Mouse (Mus musculus) liver, postnatal 0 days (tissue): Measurements from ENCODE around the gene Rere.

ENCODE experiments used
- CTCF ChIP-seq: sonication (generic); IDR thresholded peaks from 2 replicates; pipeline ENCODE4 v1.5.1; 2016; ENCODE audit warnings: antibody characterized with exemption, low read depth
- EP300 ChIP-seq: IDR thresholded peaks from 2 replicates; pipeline ENCODE4 v1.6.1; 2016; ENCODE audit warnings: antibody characterized with exemption, low read depth, mild to moderate bottlenecking

DNA sequence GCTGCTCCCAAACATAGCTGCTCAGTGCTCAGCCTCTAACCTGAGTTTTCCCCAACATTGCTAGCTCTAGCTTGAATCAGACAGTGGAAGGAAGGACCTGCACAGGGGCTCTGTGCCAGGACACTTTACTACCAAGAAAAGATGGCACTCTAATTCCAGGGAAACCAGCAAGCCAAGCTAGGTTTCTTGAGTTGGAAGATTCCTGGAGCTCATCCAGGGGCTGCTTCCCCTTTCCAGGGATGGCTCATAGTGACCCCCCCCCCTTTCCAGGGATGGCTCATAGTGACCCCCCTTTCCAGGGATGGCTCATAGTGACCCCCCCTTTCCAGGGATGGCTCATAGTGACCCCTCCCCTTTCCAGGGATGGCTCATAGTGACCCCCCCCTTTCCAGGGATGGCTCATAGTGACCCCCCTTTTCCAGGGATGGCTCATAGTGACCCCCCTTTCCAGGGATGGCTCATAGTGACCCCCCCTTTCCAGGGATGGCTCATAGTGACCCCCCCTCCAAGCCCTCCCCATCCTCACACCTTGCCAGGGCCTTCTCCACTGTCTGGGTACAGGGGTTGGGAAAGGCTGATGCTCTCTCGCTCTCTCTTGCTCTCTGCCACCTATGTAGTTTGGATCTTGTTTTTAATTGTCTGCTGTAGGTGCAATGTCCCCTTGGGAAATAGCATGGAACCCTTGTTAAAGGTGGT, 322.1 kb downstream of the Rere start:
- TF ChIP-seq CTCF = no peak
- TF ChIP-seq EP300 = no peak
